Mouse (Mus musculus): ENCODE measurements around the gene Zbtb34. TPM values are rescaled to one million over a fixed set of nuclear protein-coding genes. Genes with fewer than 3 reads are reported as not detected.

Zbtb34 gene
- polyA plus RNA-seq, 1 experiment from 2014 or later = 10.7 TPM

GRCm38 (mm10) chr2:33359184-33359583, 71.9 kb downstream of the Zbtb34 start:
- Histone ChIP-seq H3K27me3 (replicated peaks) (no peaks in the 10 kb centered on the region), H3K36me3 (0 out of 2 replicates have a peak, but pooled peaks cover 5% of the 10 kb centered on the region), H3K27ac (no peak overlapping the region), H3K9me3 (0 out of 2 replicates have a peak, but pooled peaks cover 4% of the 10 kb centered on the region), H3K4me2 (replicated peaks) (no peak overlapping the region), H3K4me3 (no peak overlapping the region), H3K9ac (no peak overlapping the region), H3K4me1 (no peaks in the 10 kb centered on the region)
- no peak for ATAC-seq (ENCODE audit: low FRiP score, low read depth)
- WGBS = 94% methylated on average over 8 of the region's 8 CpGs

DNA sequence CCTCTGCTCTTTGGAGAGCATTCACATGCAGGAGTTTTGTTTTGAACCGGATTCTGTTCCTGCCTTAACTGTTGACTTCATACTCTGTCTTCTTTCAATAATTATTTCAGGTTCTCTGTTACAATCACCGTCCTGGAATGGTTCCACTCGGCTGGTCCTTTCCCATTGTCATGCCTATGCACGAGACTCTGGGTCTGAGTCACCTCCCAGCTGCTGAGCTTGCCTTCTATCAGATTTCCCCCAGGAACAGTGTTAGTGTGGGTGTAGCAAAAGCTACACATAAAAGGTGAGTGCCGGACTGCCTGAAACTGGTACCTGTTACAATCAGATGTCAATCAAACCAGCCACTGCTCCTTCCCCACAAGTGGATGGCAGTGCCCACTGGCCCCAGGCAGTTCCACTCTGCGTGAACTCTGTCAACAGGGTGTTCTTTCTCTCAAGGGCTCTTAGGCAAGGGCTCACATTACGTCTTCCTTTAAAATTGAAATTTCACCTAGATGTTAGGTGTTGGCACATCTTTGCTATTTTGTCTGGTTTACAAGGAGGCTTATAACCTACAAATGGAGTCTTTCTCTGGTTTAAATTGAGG, 73.8 kb downstream of the Zbtb34 start:
- Histone ChIP-seq H3K27me3 (replicated peaks) (no peaks in the 10 kb centered on the region), H3K4me2 (replicated peaks) (no peak overlapping the region), H3K4me1 (no peaks in the 10 kb centered on the region), H3K9me3 (0 out of 2 replicates have a peak, but pooled peaks cover 4% of the 10 kb centered on the region), H3K4me3 (no peak overlapping the region), H3K36me3 (0 out of 2 replicates have a peak, but pooled peaks cover 5% of the 10 kb centered on the region), H3K9ac (no peak overlapping the region), H3K27ac (no peak overlapping the region)
- no peak for ATAC-seq (ENCODE audit: low FRiP score, low read depth)
- 89% methylated on average over 7 of the region's 7 CpGs for WGBS

Small RNA genes lying within 50 kb of the gene (microRNA-seq; reads per million reads assigned to microRNA genes)
- gene Gm25998 = not detected

Other genes starting within 250 kb of the Zbtb34 start
- gene Angptl2, start 215.3 kb downstream of the Zbtb34 start, polyA plus RNA-seq (2016; fragmentation: Nextera tagmentation; extraction: Ambion mirVana) = 23.4 and 24.9 TPM in 2 replicates
- gene Ralgps1, start 59.8 kb downstream of the Zbtb34 start, polyA plus RNA-seq (2016; fragmentation: Nextera tagmentation; extraction: Ambion mirVana) = 25.9 and 27.6 TPM in 2 replicates
- gene Zbtb43, start 37.2 kb upstream of the Zbtb34 start, polyA plus RNA-seq (2016; fragmentation: Nextera tagmentation; extraction: Ambion mirVana) = 23.0 and 23.5 TPM in 2 replicates
- 4.6 and 4.7 TPM in 2 replicates for gene Lmx1b, start 209.2 kb upstream of the Zbtb34 start, polyA plus RNA-seq (2016; fragmentation: Nextera tagmentation; extraction: Ambion mirVana)